Mouse (Mus musculus) stomach, postnatal 0 days (tissue): ENCODE measurements around the gene Slc5a9.
A peak's percentile ranks its signal among the peaks of the same experiment; 100 is the strongest.

Source experiments
- CTCF ChIP-seq: IDR thresholded peaks from 2 replicates; pipeline ENCODE4 v1.5.1; 2016; ENCODE audit warnings: antibody characterized with exemption, low read depth, mild to moderate bottlenecking, moderate library complexity
- EP300 ChIP-seq: optimal IDR thresholded peaks from 2 replicates; pipeline ENCODE3; 2016; ENCODE audit warnings: antibody characterized with exemption

- TF ChIP-seq CTCF (peak; percentile 90), EP300 (no peak)
These were observed 16.7 kb downstream of the Slc5a9 start for GRCm38 (mm10) chr4:111886018-111886417.
